ENCODE assay signal across 10 mouse cellular contexts in genomic region chr13:92427351-92427855, GRCm38 (mm10). TPM values are rescaled to one million over a fixed set of nuclear protein-coding genes. Genes with fewer than 3 reads are reported as not detected.
DNase-seq lines count a peak whose midpoint lies in the region; ATAC-seq and TF ChIP-seq lines count a peak whose summit lies in the region.
"Had no signal": no experiment of that assay in that cellular context is flagged by ENCODE, and none has a peak within 500 bp of the region (broad histone marks: within the 10 kb centered on the region; RNA-seq: fewer than 3 reads in every experiment).

No protein-coding gene starts in this region.

- H3K4me1 ChIP-seq in forebrain, embryonic 13.5 days: peaks cover 11% of the 10 kb centered on the region
- H3K4me1 ChIP-seq in midbrain, embryonic 13.5 days (replicated peaks): peaks cover 18% of the 10 kb centered on the region
- peaks cover 11% of the 10 kb centered on the region for H3K4me1 ChIP-seq in thymus, adult 2 months (replicated peaks; ENCODE audit: control insufficient read depth, insufficient read depth, low read length)

- peak overlapping the region; percentile 99 for H3K4me2 ChIP-seq in forebrain, embryonic 13.5 days
- peak overlapping the region; percentile 99 for H3K4me2 ChIP-seq in midbrain, embryonic 13.5 days (replicated peaks)

- H3K27me3 ChIP-seq in forebrain, embryonic 13.5 days: peaks cover 65% of the 10 kb centered on the region
- H3K27me3 ChIP-seq in midbrain, embryonic 13.5 days: peaks cover 66% of the 10 kb centered on the region
- peaks cover 8% of the 10 kb centered on the region; the same call in 1 of the 2 replicates for H3K27me3 ChIP-seq in thymus, adult 2 months (ENCODE audit: control insufficient read depth, insufficient read depth, low read length)

- no peak for ATAC-seq in forebrain, embryonic 13.5 days
- ATAC-seq in midbrain, embryonic 13.5 days: no peak
- ATAC-seq: inflammation-experienced regulatory T-cells, adult 6 months; Patski had no signal

- DNase-seq in layer of hippocampus, adult 2 months (ENCODE audit: low spot score in 2 of 2): no peak
- DNase-seq in layer of hippocampus, adult 9-10 months (ENCODE audit: low spot score): no peak
- DNase-seq in cerebellum, adult 9-10 months: peak; percentile 32
- DNase-seq in adrenal gland, adult 8-10 months: no peak
- DNase-seq in thymus, adult 2 months: no peak

- no peaks in the 10 kb centered on the region for H3K9me3 ChIP-seq in forebrain, embryonic 13.5 days (replicated peaks)
- no peaks in the 10 kb centered on the region for H3K9me3 ChIP-seq in midbrain, embryonic 13.5 days

- TF ChIP-seq POLR2A in thymus, adult 2 months (IDR thresholded peaks at IDR 0.05; ENCODE audit: control insufficient read depth, extremely low read depth, insufficient read depth, low read length, poor library complexity): no peak

- TF ChIP-seq CTCF in layer of hippocampus, adult 2 months (conservative IDR thresholded peaks at IDR 0.05): no peak
- TF ChIP-seq CTCF in thymus, adult 2 months (IDR thresholded peaks at IDR 0.05; ENCODE audit: borderline replicate concordance, control insufficient read depth, extremely low read depth, insufficient read depth, low read length, poor library complexity): no peak

- H3K4me3 ChIP-seq in layer of hippocampus, adult 2 months: peak overlapping the region; percentile 68
- H3K4me3 ChIP-seq in forebrain, embryonic 13.5 days: peak overlapping the region; percentile 62
- H3K4me3 ChIP-seq in midbrain, embryonic 13.5 days (replicated peaks): peak overlapping the region; percentile 70
- H3K4me3 ChIP-seq in thymus, adult 2 months (ENCODE audit: control insufficient read depth, insufficient read depth, low read length): no peak overlapping the region

- WGBS in forebrain, embryonic 13.5 days: 49% methylated on average over 4 of the region's 4 CpGs
- WGBS in midbrain, embryonic 13.5 days: 54% methylated on average over 4 of the region's 4 CpGs
- 47% methylated on average over 4 of the region's 4 CpGs for WGBS in thymus, adult 2 months

- no peaks in the 10 kb centered on the region for H3K36me3 ChIP-seq in forebrain, embryonic 13.5 days (ENCODE audit: poor library complexity, severe bottlenecking)
- H3K36me3 ChIP-seq in midbrain, embryonic 13.5 days: no peaks in the 10 kb centered on the region
- no peaks in the 10 kb centered on the region for H3K36me3 ChIP-seq in thymus, adult 2 months (ENCODE audit: control insufficient read depth, insufficient read depth, low read length)

- H3K9ac ChIP-seq in forebrain, embryonic 13.5 days: no peak overlapping the region
- no peak overlapping the region for H3K9ac ChIP-seq in midbrain, embryonic 13.5 days (replicated peaks)

- no peak overlapping the region for H3K27ac ChIP-seq in layer of hippocampus, adult 2 months
- no peak overlapping the region for H3K27ac ChIP-seq in forebrain, embryonic 13.5 days
- no peak overlapping the region for H3K27ac ChIP-seq in midbrain, embryonic 13.5 days
- no peak overlapping the region for H3K27ac ChIP-seq in thymus, adult 2 months (ENCODE audit: control insufficient read depth, insufficient read depth, low read length)

RNA-seq across cellular contexts. Expression of gene Ankrd34b, which starts 1.7 kb away (rescaled TPM):
- 10 to 100 TPM; 12.7 to 14.0 TPM for total RNA-seq in layer of hippocampus, adult 2 months (2021)
- polyA plus RNA-seq in forebrain, embryonic 13.5 days (2015; fragmentation: Nextera tagmentation; extraction: Ambion mirVana): 0.37 and 0.43 TPM in 2 replicates
- 0.99 and 1.4 TPM in 2 replicates for polyA plus RNA-seq in midbrain, embryonic 13.5 days (2015; fragmentation: Nextera tagmentation; extraction: Ambion mirVana)
- 1 to 10 TPM in 2 of 4 experiments, under 1 TPM in 2; 0.64 to 1.2 (median 1.1) TPM for total RNA-seq in adrenal gland, adult 8-10 months (2022)
- 0.04 and 0.05 TPM in 2 replicates for polyA plus RNA-seq in thymus, adult 2 months (2012; rRNA removed)
- polyA plus RNA-seq: small intestine, adult 2 months had no signal

RNA-seq across cellular contexts. Expression of gene Fam151b, which starts 56.4 kb away (rescaled TPM):
- 10 to 100 TPM in 1 of 2 experiments, 1 to 10 TPM in 1; 8.8 to 10.7 TPM for total RNA-seq in layer of hippocampus, adult 2 months (2021)
- 0.14 TPM in 1 of 2 replicates, not detected in the other for polyA plus RNA-seq in forebrain, embryonic 13.5 days (2015; fragmentation: Nextera tagmentation; extraction: Ambion mirVana)
- 0.17 and 0.22 TPM in 2 replicates for polyA plus RNA-seq in midbrain, embryonic 13.5 days (2015; fragmentation: Nextera tagmentation; extraction: Ambion mirVana)
- 1 to 10 TPM; 4.2 to 9.2 (median 7.1) TPM for total RNA-seq in adrenal gland, adult 8-10 months (2022)
- 1.1 and 1.2 TPM in 2 replicates for polyA plus RNA-seq in thymus, adult 2 months (2012; rRNA removed)
